Mouse (Mus musculus) CD4-positive, CD25-positive, alpha-beta regulatory T cell, adult 4 months (primary cell): ENCODE data around the gene Epb41. TPM values are rescaled to one million over a fixed set of nuclear protein-coding genes. Genes with fewer than 3 reads are reported as not detected.

ENCODE experiments used
- ATAC-seq: one replicate; pipeline ENCODE4 v1.8.0; 2017
- polyA plus RNA-seq, 2 experiments: library from polyadenylated mRNA; unstranded; fragments of 100-300 nt; shearing (Covaris generic); gene quantifications; one replicate each; pipeline ENCODE4 v1.2.1; 2017

The Epb41 gene
- polyA plus RNA-seq, 2 experiments from 2014 or later = 32.3 to 35.4 TPM

GRCm38 (mm10) chr4:132074077-132074932 is 816 bp downstream of the Epb41 start, which contains the start of gene Gm10300:
TSS of gene Gm10300 (plus strand) at chr4:132074697.
- peak; percentile 19 for ATAC-seq

GRCm38 (mm10) chr4:132072946-132073345 is 2.2 kb downstream of the Epb41 start:
- ATAC-seq = no peak

- ATAC-seq = no peak
Observed at GRCm38 (mm10) chr4:132072156-132072555, 3.0 kb downstream of the Epb41 start.

- no peak for ATAC-seq
Observed at GRCm38 (mm10) chr4:132071674-132072073, 3.4 kb downstream of the Epb41 start.

- ATAC-seq = no peak
Observed at GRCm38 (mm10) chr4:132067938-132068235, 7.2 kb downstream of the Epb41 start.

- no peak for ATAC-seq
Observed at GRCm38 (mm10) chr4:132067112-132067937, 7.8 kb downstream of the Epb41 start.

GRCm38 (mm10) chr4:132066101-132066773 is 8.9 kb downstream of the Epb41 start:
- ATAC-seq = no peak

- no peak for ATAC-seq
Observed at GRCm38 (mm10) chr4:132065578-132065977, 9.5 kb downstream of the Epb41 start.

GRCm38 (mm10) chr4:132064550-132064949 is 10.6 kb downstream of the Epb41 start:
- no peak for ATAC-seq

GRCm38 (mm10) chr4:132062934-132063884 is 11.9 kb downstream of the Epb41 start:
- no peak for ATAC-seq

GRCm38 (mm10) chr4:132062289-132062688 is 12.8 kb downstream of the Epb41 start:
- no peak for ATAC-seq

DNA sequence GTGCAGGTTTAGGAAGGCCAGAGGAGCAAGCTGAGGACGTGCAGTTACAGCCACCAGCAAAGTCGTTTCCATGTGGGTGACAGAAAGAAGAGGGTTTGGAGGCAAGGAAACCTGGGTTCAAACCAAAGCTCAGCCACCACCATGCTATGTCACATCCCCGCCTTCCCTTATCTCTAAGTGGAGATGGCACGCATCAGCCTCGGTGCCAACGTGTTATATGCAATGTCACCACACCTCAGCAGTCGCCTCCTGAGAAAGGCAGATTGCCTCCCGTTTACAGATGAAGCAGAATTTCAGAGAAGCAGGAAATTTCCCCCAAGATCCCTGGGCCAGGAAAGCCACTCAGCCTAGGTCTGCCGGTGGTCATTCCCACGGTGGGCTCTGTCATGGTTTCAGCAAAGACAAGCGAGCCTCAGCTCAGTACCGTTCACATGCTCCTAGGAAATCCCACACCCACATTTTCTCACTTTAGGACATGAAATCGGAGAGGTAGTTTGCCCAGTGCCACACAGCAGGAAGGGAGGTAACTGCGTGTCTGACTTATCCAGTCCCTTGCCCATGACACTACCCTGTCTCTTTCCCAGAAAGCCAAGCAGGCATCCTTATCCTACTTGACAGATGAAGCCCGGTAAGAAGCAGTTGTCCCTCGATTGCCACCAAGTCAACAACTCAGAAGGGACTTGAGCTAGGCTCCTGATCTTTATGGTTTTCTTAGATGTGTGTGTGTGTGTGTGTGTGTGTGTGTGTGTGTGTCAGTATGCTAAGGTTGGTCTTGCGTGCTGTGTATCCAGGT is 14.9 kb downstream of the Epb41 start:
- no peak for ATAC-seq

GRCm38 (mm10) chr4:132059541-132059940 is 15.6 kb downstream of the Epb41 start:
- no peak for ATAC-seq

DNA sequence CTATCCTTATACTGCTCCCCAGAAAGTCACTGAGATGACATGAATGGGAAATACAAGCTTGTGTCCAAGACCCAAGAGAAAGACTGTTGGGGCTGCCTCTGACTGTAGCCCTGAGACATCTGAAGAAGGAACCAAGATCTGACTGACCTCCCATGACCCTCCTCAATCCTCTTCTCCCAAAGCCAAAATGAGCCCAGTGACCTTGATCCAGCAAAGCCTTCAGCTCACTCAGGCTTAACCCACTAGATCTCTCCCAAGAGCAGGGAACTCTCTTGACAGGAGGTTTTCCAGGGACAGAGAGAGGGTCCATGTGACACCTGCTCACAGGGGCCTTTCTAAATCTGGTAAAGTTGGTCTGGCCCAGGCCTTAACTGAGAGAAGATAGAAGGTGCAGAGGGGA is 17.8 kb downstream of the Epb41 start:
- ATAC-seq = no peak

- no peak for ATAC-seq
Observed at GRCm38 (mm10) chr4:132051321-132052275, 23.5 kb downstream of the Epb41 start.

DNA sequence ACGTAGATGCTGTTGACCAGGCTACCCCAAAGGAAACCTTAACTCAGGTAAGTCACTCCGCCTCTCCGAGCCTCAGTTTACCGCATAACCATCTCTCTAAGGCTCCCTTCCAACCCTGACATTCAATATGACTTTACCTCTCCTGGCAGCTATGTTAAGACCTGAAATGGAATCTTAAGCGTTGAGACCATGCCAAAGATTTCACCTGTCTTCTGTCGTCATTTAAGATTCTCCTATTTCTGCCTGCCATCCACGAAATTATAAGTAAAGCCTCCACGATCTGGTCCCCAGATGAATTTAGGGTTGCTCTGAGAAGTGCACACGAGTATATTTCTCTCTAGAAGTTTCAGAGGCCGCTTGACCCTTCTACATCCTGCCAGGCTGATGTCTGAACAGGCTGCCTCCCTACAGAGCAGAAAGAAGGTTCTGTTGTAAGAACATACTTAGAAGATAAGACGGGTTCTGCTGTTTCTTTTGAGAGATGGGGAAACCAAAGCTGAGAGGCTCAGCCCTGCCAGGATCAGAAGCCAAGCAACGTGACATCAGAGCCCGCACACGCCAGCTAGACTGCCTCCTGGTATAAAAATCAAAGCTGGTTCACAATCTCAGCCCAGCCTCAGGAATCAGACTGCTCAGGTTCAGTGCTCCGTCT is 25.4 kb downstream of the Epb41 start:
- no peak for ATAC-seq

GRCm38 (mm10) chr4:132048995-132049404 is 26.1 kb downstream of the Epb41 start:
- ATAC-seq = peak; percentile 86

GRCm38 (mm10) chr4:132048011-132048991 is 26.8 kb downstream of the Epb41 start:
- ATAC-seq = peak; percentile 33
